Mouse (Mus musculus) liver, embryonic 16.5 days (tissue): Measurements from ENCODE around the gene Rbfox3. TPM values are rescaled to one million over a fixed set of nuclear protein-coding genes. Genes with fewer than 3 reads are reported as not detected.

Experiments used
- ATAC-seq: fragments of 200-750 bp; cut with Nextera tagmentation; 2 replicates; pipeline ENCODE4 v1.8.0; 2017; ENCODE audit warnings: low read depth, mild to moderate bottlenecking, moderate number of reproducible peaks, moderate library complexity
- H3K27ac ChIP-seq: fragments of 300-500 bp; sonication (generic); 2 replicates; pipeline ENCODE4 v1.5.1; 2014; ENCODE audit warnings: mild to moderate bottlenecking, low read length
- H3K27me3 ChIP-seq: fragments of 300-500 bp; sonication (generic); 2 replicates; pipeline ENCODE4 v1.6.1; 2014; ENCODE audit warnings: low read depth, low read length, mixed read lengths; ENCODE audit not compliant: control insufficient read depth, insufficient read depth
- H3K36me3 ChIP-seq: fragments of 300-500 bp; sonication (generic); 2 replicates; pipeline ENCODE4 v1.6.1; 2014; ENCODE audit warnings: mild to moderate bottlenecking; ENCODE audit not compliant: control insufficient read depth, insufficient read depth
- H3K4me1 ChIP-seq: fragments of 300-500 bp; sonication (generic); 2 replicates; pipeline ENCODE4 v1.6.1; 2014; ENCODE audit warnings: low read depth, low read length, mixed read lengths; ENCODE audit not compliant: control insufficient read depth
- H3K4me2 ChIP-seq: fragments of 300-500 bp; sonication (generic); 2 replicates; pipeline ENCODE4 v1.6.1; 2014; ENCODE audit warnings: low read depth, low read length, mixed read lengths
- H3K4me3 ChIP-seq: fragments of 300-500 bp; sonication (generic); 2 replicates; pipeline ENCODE4 v1.5.1; 2014; ENCODE audit warnings: low read depth, mild to moderate bottlenecking, low read length
- H3K9ac ChIP-seq: fragments of 300-500 bp; sonication (generic); 2 replicates; pipeline ENCODE4 v1.6.1; 2014; ENCODE audit warnings: low read depth, low read length
- H3K9me3 ChIP-seq: fragments of 300-500 bp; sonication (generic); replicated peaks from 2 replicates; pipeline ENCODE4 v1.6.1; 2016; ENCODE audit warnings: low read length; ENCODE audit not compliant: control insufficient read depth
- WGBS: fragments of 180-500 bp; shearing (Covaris S2); extraction: QIAGEN DNeasy Blood & Tissue Kit; methylation state at CpG from one replicate; pipeline ENCODE4 v1.1.7; 2014; ENCODE audit not compliant: insufficient replicate concordance; 5-methylcytosine and 5-hydroxymethylcytosine counted together
- polyA plus RNA-seq: library from polyadenylated mRNA; unstranded; fragments of >200 nt; fragmentation: Nextera tagmentation; extraction: Ambion mirVana; gene quantifications from 2 replicates; pipeline ENCODE4 v1.2.1, GENCODE M21; 2015

Rbfox3 gene
- polyA plus RNA-seq, 1 experiment from 2014 or later: 0.40 TPM

- Histone ChIP-seq H3K4me2 (no peak overlapping the region), H3K36me3 (no peaks in the 10 kb centered on the region), H3K4me1 (no peaks in the 10 kb centered on the region), H3K9me3 (no peaks in the 10 kb centered on the region), H3K9ac (no peak overlapping the region), H3K27me3 (peaks cover 9% of the 10 kb centered on the region), H3K27ac (no peak overlapping the region), H3K4me3 (no peak overlapping the region)
- ATAC-seq: no peak
- 15% methylated on average over 6 of the region's 6 CpGs for WGBS
Measured at GRCm38 (mm10) chr11:118740001-118740400, 171.4 kb downstream of the Rbfox3 start.

- no peak for ATAC-seq
- WGBS: 10% methylated on average over 23 of the region's 23 CpGs
- H3K9ac ChIP-seq: no peak overlapping the region
- H3K4me2 ChIP-seq: no peak overlapping the region
- no peak overlapping the region for H3K4me3 ChIP-seq
- peaks cover 8% of the 10 kb centered on the region for H3K27me3 ChIP-seq
- H3K27ac ChIP-seq: no peak overlapping the region
- no peaks in the 10 kb centered on the region for H3K36me3 ChIP-seq
- H3K9me3 ChIP-seq: no peaks in the 10 kb centered on the region
- H3K4me1 ChIP-seq: no peaks in the 10 kb centered on the region
Measured at GRCm38 (mm10) chr11:118738855-118739832, 172.3 kb downstream of the Rbfox3 start.

GRCm38 (mm10) chr11:118738323-118738722 lies 173.1 kb downstream of the Rbfox3 start:
- Histone ChIP-seq H3K27me3 (peaks cover 3% of the 10 kb centered on the region), H3K36me3 (no peaks in the 10 kb centered on the region), H3K9me3 (no peaks in the 10 kb centered on the region), H3K4me2 (no peak overlapping the region), H3K4me1 (no peaks in the 10 kb centered on the region), H3K27ac (no peak overlapping the region), H3K4me3 (no peak overlapping the region), H3K9ac (no peak overlapping the region)
- 39% methylated on average over 7 of the region's 7 CpGs for WGBS
- no peak for ATAC-seq

GRCm38 (mm10) chr11:118737821-118738220 lies 173.6 kb downstream of the Rbfox3 start:
- no peaks in the 10 kb centered on the region for H3K36me3 ChIP-seq
- 31% methylated on average over 3 of the region's 3 CpGs for WGBS
- no peak for ATAC-seq
- H3K27ac ChIP-seq: no peak overlapping the region
- H3K4me2 ChIP-seq: no peak overlapping the region
- no peaks in the 10 kb centered on the region for H3K9me3 ChIP-seq
- H3K4me1 ChIP-seq: no peaks in the 10 kb centered on the region
- H3K4me3 ChIP-seq: no peak overlapping the region
- no peak overlapping the region for H3K9ac ChIP-seq
- H3K27me3 ChIP-seq: peaks cover 3% of the 10 kb centered on the region

GRCm38 (mm10) chr11:118736993-118737392 lies 174.4 kb downstream of the Rbfox3 start:
- no peak for ATAC-seq
- Histone ChIP-seq H3K27ac (no peak overlapping the region), H3K36me3 (no peaks in the 10 kb centered on the region), H3K4me3 (no peak overlapping the region), H3K9me3 (no peaks in the 10 kb centered on the region), H3K27me3 (peaks cover 3% of the 10 kb centered on the region), H3K4me1 (no peaks in the 10 kb centered on the region), H3K4me2 (no peak overlapping the region), H3K9ac (no peak overlapping the region)
- whole genome bisulfite sequencing: 54% methylated on average over 4 of the region's 4 CpGs

- no peaks in the 10 kb centered on the region for H3K27me3 ChIP-seq
- H3K36me3 ChIP-seq: no peaks in the 10 kb centered on the region
- H3K4me2 ChIP-seq: no peak overlapping the region
- H3K9me3 ChIP-seq: peaks cover 3% of the 10 kb centered on the region; the same call in 1 of the 2 replicates
- ATAC-seq: no peak
- no peak overlapping the region for H3K4me3 ChIP-seq
- no peak overlapping the region for H3K27ac ChIP-seq
- H3K4me1 ChIP-seq: peaks cover 2% of the 10 kb centered on the region; the same call in 1 of the 2 replicates
- 66% methylated on average over 5 of the region's 5 CpGs for WGBS
- no peak overlapping the region for H3K9ac ChIP-seq
Measured at GRCm38 (mm10) chr11:118731655-118732054, 179.7 kb downstream of the Rbfox3 start.

GRCm38 (mm10) chr11:118729373-118729772 lies 182.0 kb downstream of the Rbfox3 start:
- H3K4me1 ChIP-seq: peaks cover 2% of the 10 kb centered on the region; the same call in 1 of the 2 replicates
- H3K4me3 ChIP-seq: no peak overlapping the region
- H3K4me2 ChIP-seq: no peak overlapping the region
- no peak overlapping the region for H3K27ac ChIP-seq
- WGBS: 45% methylated on average over 8 of the region's 8 CpGs
- H3K27me3 ChIP-seq: no peaks in the 10 kb centered on the region
- no peak for ATAC-seq
- H3K9me3 ChIP-seq: peaks cover 3% of the 10 kb centered on the region; the same call in 1 of the 2 replicates
- no peaks in the 10 kb centered on the region for H3K36me3 ChIP-seq
- no peak overlapping the region for H3K9ac ChIP-seq

- Histone ChIP-seq H3K36me3 (no peaks in the 10 kb centered on the region), H3K9me3 (peaks cover 3% of the 10 kb centered on the region; the same call in 1 of the 2 replicates), H3K4me1 (peaks cover 2% of the 10 kb centered on the region; the same call in 1 of the 2 replicates), H3K4me2 (no peak overlapping the region), H3K4me3 (no peak overlapping the region), H3K9ac (no peak overlapping the region), H3K27ac (no peak overlapping the region), H3K27me3 (no peaks in the 10 kb centered on the region)
- WGBS: 54% methylated on average over 12 of the region's 12 CpGs
- ATAC-seq: no peak
Measured at GRCm38 (mm10) chr11:118728797-118729196, 182.6 kb downstream of the Rbfox3 start.

GRCm38 (mm10) chr11:118728083-118728551 lies 183.3 kb downstream of the Rbfox3 start:
- no peak overlapping the region for H3K4me3 ChIP-seq
- H3K27ac ChIP-seq: no peak overlapping the region
- WGBS: 24% methylated on average over 8 of the region's 8 CpGs
- peaks cover 3% of the 10 kb centered on the region; the same call in 1 of the 2 replicates for H3K9me3 ChIP-seq
- H3K4me2 ChIP-seq: no peak overlapping the region
- H3K27me3 ChIP-seq: no peaks in the 10 kb centered on the region
- H3K4me1 ChIP-seq: peaks cover 2% of the 10 kb centered on the region; the same call in 1 of the 2 replicates
- ATAC-seq: no peak
- H3K9ac ChIP-seq: no peak overlapping the region
- no peaks in the 10 kb centered on the region for H3K36me3 ChIP-seq
